24 mouse cellular contexts compared by ENCODE assay signal in the genomic region with DNA sequence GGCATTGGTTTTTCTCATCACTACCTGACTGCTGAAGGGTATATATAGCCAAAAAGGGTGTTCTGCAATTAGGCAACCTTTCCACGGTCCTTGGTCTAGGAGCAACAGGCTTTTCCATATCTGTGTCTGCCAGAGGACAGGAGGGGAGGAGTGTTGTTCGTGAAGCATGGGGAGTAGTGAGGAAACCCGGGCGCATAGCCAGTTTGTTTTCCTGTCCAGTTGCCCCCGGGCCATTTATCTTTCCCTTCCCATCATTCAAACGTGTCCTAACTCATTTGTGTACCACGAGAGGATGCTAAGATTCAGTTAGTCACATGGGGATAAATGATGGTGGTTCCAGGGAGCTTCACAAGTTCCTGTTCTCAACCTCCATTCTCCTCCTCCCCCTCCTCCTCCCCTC.
DNase-seq lines count a peak whose midpoint lies in the region; ATAC-seq lines count a peak whose summit lies in the region.
"Had no signal": no experiment of that assay in that cellular context is flagged by ENCODE, and none has a peak within 500 bp of the region (broad histone marks: within the 10 kb centered on the region; RNA-seq: fewer than 3 reads in every experiment).

No protein-coding gene starts in this region.

- 0 out of 2 replicates have a peak, but pooled peaks have one; percentile 10 for ATAC-seq in heart, embryonic 15.5 days (replicated peaks; ENCODE audit: insufficient number of reproducible peaks, insufficient read depth, low FRiP score, low read depth)
- ATAC-seq: forebrain, postnatal 0 days; intestine, postnatal 0 days; midbrain, embryonic 13.5 days had no signal

- intact Hi-C loops in heart, postnatal 25 days (cut with DNase I) = no loop called here

- H3K4me3 ChIP-seq in heart, embryonic 15.5 days = no peak overlapping the region
- H3K4me3 ChIP-seq: embryonic facial prominence, embryonic 12.5 days; heart, adult 2 months; hindbrain, embryonic 12.5 days; liver, embryonic 13.5 days; midbrain, embryonic 13.5 days; neural tube, embryonic 12.5 days had no signal

- no peaks in the 10 kb centered on the region for H3K27me3 ChIP-seq in heart, embryonic 15.5 days
- H3K27me3 ChIP-seq: CH12.LX; embryonic facial prominence, embryonic 12.5 days; hindbrain, embryonic 12.5 days; liver, embryonic 13.5 days; midbrain, embryonic 13.5 days; neural tube, embryonic 12.5 days had no signal

- H3K9ac ChIP-seq in heart, embryonic 15.5 days = no peak overlapping the region
- H3K9ac ChIP-seq: embryonic facial prominence, embryonic 12.5 days; forebrain, postnatal 0 days; hindbrain, embryonic 12.5 days; liver, embryonic 13.5 days; midbrain, embryonic 13.5 days; neural tube, embryonic 12.5 days had no signal

- no peak overlapping the region for H3K4me2 ChIP-seq in heart, embryonic 15.5 days
- H3K4me2 ChIP-seq: embryonic facial prominence, embryonic 12.5 days; hindbrain, embryonic 12.5 days; liver, embryonic 13.5 days; midbrain, embryonic 13.5 days; neural tube, embryonic 12.5 days had no signal

- H3K27ac ChIP-seq in heart, embryonic 15.5 days = no peak overlapping the region
- H3K27ac ChIP-seq: embryonic facial prominence, embryonic 12.5 days; heart, adult 2 months; hindbrain, embryonic 12.5 days; liver, embryonic 13.5 days; midbrain, embryonic 13.5 days; neural tube, embryonic 12.5 days had no signal

- H3K4me1 ChIP-seq in heart, embryonic 15.5 days (replicated peaks) = peaks cover 12% of the 10 kb centered on the region; the same call in 1 of the 2 replicates
- H3K4me1 ChIP-seq: liver, embryonic 13.5 days had no signal

- H3K36me3 ChIP-seq in heart, embryonic 15.5 days = no peaks in the 10 kb centered on the region
- H3K36me3 ChIP-seq: embryonic facial prominence, embryonic 12.5 days; G1E; hindbrain, embryonic 12.5 days; liver, embryonic 13.5 days; midbrain, embryonic 13.5 days; neural tube, embryonic 12.5 days had no signal

- no peak for DNase-seq in heart, postnatal 25 days (ENCODE audit: low spot score)
- peak; percentile 5 to 13 for DNase-seq in kidney, postnatal 36 days
- DNase-seq in kidney, adult 8-10 months = no peak
- DNase-seq in lung, postnatal 10 days = peak; percentile 11
- no peak for DNase-seq in lung, postnatal 36 days
- DNase-seq in gastrocnemius, postnatal 25 days = no peak
- DNase-seq: adrenal gland, adult 2 months; B cell, adult 2 months; cerebellum, adult 11 months; cerebellum, adult 9-11 months; forebrain, postnatal 0 days; gastrocnemius, postnatal 14 days; heart, adult 2 months; liver, embryonic 13.5 days; lung, adult 2 months; right cerebral cortex, postnatal 14 days had no signal

- H3K9me3 ChIP-seq in heart, embryonic 15.5 days (replicated peaks) = no peaks in the 10 kb centered on the region
- H3K9me3 ChIP-seq: embryonic facial prominence, embryonic 12.5 days; hindbrain, embryonic 12.5 days; liver, embryonic 13.5 days; midbrain, embryonic 13.5 days; neural tube, embryonic 12.5 days had no signal

- 33% methylated on average over 7 of the region's 7 CpGs for WGBS in heart, embryonic 15.5 days

Comparison
In these comparisons a context has a peak if more than half of its experiments do, and no peak if none do; other contexts are left out.
1. DNase-seq: peak in kidney, postnatal 36 days (2 of 2) and lung, postnatal 10 days (single experiment); none in heart, postnatal 25 days (single experiment), kidney, adult 8-10 months (0 of 2), lung, postnatal 36 days (single experiment) and gastrocnemius, postnatal 25 days (single experiment).